Mouse (Mus musculus) adrenal gland, postnatal 25 days (tissue): Measurements from ENCODE around the gene Josd2. TPM values are rescaled to one million over a fixed set of nuclear protein-coding genes. Genes with fewer than 3 reads are reported as not detected.

Experiments
- DNase-seq: peaks from one replicate; pipeline ENCODE4 v3.0.0; 2021; ENCODE audit warnings: mixed read lengths
- total RNA-seq: library from RNA; stranded (reverse); gene quantifications from 2 replicates; pipeline ENCODE4 v1.2.3, GENCODE M21; 2021

Gene Josd2
- total RNA-seq, 1 experiment from 2014 or later, result 49.2 TPM

- DNase-seq, result no peak
Observed at GRCm38 (mm10) chr7:44446070-44446855, 21.5 kb upstream of the Josd2 start.

- no peak for DNase-seq
Observed at GRCm38 (mm10) chr7:44453256-44453655, 14.5 kb upstream of the Josd2 start.

GRCm38 (mm10) chr7:44456302-44456701 is 11.5 kb upstream of the Josd2 start:
- DNase-seq, result no peak

- no peak for DNase-seq
Observed at GRCm38 (mm10) chr7:44460067-44460466, 7.7 kb upstream of the Josd2 start.

DNA sequence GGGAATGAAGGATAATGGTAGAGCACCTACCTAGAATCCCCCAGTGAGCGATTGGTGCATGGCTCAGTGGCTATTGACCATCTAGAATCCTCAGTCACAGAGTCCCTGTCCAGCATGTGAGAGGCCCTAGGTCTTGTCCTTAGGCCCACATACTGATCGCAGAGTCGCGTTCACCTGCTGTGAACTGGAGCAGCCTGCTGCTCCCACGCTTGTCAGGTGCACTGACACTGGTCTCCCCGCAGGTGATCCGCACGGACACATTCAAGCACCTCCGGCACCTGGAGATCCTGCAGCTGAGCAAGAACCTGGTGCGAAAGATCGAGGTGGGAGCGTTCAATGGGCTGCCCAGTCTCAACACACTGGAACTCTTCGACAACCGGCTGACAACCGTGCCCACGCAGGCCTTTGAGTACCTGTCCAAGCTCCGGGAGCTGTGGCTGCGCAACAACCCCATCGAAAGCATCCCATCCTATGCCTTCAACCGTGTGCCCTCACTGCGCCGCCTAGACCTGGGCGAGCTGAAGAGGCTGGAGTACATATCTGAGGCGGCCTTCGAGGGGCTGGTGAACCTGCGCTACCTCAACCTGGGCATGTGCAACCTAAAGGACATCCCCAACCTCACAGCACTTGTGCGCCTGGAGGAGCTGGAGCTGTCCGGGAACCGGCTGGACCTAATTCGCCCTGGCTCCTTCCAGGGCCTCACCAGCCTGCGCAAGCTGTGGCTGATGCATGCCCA is 6.8 kb upstream of the Josd2 start:
- DNase-seq, result no peak

- no peak for DNase-seq
Observed at GRCm38 (mm10) chr7:44461503-44462217, 6.1 kb upstream of the Josd2 start.

GRCm38 (mm10) chr7:44462218-44463055 is 5.3 kb upstream of the Josd2 start:
- no peak for DNase-seq

- DNase-seq, result no peak
Observed at GRCm38 (mm10) chr7:44463056-44463425, 4.7 kb upstream of the Josd2 start.

- DNase-seq, result no peak
Observed at GRCm38 (mm10) chr7:44463556-44464225, 4.1 kb upstream of the Josd2 start.

DNA sequence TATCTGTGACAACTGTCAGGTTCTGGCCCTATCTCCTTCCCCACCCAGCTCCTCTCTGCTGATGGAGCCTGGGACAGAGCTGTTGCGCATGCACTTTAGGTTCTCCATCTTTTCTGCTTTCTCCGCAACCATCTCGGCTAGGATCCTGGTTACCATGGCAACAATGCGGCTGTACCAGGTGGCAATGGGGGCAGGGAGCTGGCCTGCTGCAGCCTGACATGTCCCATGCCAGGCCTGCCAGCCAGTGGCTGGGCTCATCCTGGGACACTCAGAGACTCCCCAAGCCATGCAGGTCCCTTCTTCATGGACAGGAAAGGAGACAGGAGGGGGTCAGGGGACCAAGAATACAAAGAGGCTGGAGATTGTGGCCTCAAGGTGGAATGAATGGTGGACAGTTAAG is 3.3 kb upstream of the Josd2 start:
- no peak for DNase-seq

- no peak for DNase-seq
Observed at GRCm38 (mm10) chr7:44465111-44465510, 2.7 kb upstream of the Josd2 start, which contains the start of gene Aspdh. Gene Aspdh, plus strand, starts transcription at chr7:44465391.

GRCm38 (mm10) chr7:44466006-44466887 is 1.5 kb upstream of the Josd2 start:
- DNase-seq, result no peak

DNA sequence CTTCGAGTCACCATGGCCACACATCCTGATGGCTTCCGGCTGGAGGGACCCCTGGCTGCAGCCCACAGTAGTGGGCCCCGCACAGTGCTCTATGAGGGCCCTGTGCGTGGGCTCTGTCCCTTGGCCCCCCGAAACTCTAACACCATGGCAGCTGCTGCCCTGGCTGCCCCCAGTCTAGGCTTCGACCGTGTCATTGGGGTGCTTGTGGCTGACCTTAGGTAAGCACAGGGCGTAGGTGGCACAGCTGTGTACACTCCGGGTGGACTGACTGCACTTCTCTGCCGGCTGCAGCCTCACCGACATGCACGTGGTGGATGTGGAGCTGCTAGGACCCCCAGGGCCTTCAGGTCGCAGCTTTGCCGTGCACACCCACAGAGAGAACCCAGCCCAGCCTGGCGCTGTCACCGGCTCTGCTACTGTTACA is 880 bp upstream of the Josd2 start:
- DNase-seq, result no peak

GRCm38 (mm10) chr7:44468644-44469285 is 985 bp downstream of the Josd2 start:
- DNase-seq, result no peak

DNA sequence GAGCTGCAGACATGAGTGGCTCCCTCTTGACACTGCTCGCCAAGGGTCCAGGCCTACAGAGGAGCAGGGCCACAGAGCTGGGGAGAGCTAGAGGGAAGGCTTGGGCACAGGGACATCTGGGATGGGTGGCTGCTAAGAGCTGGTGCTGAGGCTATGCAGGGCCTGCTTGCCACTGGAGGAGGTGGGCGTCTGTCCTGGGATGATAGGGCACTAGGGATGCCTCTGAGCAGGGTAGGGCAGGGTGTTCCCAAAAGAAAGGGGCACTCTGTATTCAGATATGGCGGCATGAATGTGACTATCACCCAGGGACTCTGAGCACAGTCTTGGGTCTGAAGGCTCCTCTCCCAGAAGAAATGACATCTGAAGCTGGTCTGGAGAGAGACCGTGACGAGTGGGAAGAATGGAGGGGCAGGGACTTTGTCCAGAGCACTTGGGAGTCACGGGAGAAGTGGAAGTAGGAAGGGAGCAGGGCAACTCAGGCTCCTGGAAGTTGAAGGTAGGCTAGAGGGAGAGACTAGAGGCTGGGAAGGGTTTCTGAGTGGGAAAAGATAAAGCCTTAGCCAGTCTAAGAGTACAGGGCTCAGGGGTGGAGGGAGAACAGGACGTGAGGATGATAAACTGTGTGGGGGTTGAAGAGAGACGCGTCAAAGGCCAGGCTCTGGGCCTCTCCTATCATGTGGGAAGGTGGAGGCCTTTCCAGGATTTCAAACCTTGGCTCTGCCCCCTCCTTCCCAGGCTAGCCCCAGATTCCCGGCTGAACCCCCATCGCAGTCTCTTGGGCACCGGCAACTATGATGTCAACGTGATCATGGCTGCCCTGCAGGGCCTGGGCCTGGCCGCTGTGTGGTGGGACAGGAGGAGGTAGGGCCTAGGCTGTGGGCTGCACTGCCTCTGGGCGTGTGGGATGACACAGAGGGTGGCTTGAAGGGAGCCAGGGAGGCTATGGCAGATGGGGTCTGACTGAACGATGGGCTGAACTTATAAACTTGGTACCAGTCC is 2.2 kb downstream of the Josd2 start:
- DNase-seq, result no peak

DNA sequence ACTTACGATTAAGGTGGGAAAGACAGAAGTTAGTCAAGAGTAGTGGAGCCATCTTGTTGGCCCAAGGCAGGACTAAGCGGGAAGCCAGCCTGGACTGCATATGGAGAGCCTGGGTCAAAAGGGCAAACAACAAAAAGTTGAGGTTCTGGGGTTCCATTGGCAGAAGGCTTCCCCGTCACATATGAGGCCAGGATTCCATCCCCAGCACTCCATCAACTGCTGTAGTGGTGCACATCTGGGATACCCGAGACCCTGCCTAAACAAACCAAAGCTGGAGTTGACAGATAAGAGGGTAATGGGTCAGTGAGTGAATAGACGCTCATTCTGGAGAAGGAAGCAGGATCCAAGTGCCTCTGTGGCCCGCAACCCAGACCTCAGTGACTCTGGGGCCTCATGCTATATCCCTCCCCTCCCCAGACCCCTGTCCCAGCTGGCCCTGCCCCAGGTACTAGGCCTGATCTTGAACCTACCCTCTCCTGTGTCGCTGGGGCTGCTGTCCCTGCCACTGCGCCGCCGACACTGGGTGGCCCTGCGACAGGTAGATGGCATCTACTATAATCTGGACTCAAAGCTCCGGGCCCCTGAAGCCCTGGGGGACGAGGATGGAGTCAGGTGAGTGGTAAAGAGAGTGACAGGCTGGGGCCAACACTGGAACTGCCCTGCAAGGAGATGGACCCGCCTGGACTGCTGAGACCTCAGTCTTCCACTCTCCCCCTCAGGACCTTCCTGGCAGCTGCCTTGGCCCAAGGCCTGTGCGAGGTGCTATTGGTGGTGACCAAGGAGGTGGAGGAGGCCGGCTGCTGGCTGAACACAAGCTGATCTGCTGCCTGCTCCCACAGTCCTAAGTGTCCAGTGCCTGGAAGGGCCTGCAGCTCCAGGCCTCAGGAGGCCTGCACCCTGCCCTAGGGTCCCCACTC is 3.2 kb downstream of the Josd2 start:
- DNase-seq, result no peak

DNA sequence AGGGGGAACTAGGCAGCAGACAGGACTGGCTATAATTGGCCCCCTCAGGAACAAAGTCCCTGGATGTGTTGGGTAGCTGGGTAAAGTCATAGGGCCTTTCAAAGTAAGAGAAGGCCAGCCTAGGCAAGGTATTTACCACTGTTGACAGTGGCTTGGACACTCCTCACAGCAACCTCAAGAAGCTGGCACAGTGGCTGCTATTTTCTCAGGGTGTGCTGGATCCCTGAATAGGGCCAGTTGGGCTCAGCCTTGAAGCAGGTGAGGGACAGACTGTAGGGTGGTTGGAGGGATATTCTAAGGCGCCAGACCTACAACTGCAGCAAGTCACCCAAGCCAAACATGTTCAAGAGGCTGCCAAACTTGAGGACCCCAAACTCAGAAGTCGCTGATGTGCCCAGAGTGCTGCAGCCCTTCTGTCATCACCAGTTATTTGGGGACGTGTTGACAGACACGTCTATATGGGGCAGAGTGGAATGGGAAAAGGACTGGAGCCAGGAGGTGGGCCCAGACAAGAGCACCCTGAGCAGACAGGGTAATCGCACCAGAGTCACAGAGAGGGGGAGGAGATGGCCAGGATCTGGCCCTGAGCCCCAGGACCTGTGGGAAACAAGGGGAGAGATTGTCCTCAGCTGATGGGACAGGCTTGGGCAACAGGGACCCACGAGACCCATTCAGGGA is 4.2 kb downstream of the Josd2 start:
- DNase-seq, result no peak
